Mouse (Mus musculus) hindbrain, embryonic 11.5 days (tissue): ENCODE data around the gene Aebp1. TPM values are rescaled to one million over a fixed set of nuclear protein-coding genes. Genes with fewer than 3 reads are reported as not detected.

ENCODE experiments used
- ATAC-seq: fragments of 200-750 bp; cut with Nextera tagmentation; 2 replicates; pipeline ENCODE4 v1.8.0; 2017; ENCODE audit warnings: mild to moderate bottlenecking, moderate TSS enrichment, moderate library complexity; ENCODE audit not compliant: low FRiP score
- DNase-seq: peaks from one replicate; pipeline ENCODE4 v3.0.0-alpha.2; 2015; ENCODE audit warnings: low spot score
- H3K27ac ChIP-seq: fragments of 300-500 bp; sonication (generic); 2 replicates; pipeline ENCODE4 v1.5.1; 2014; ENCODE audit warnings: mild to moderate bottlenecking, low read depth, low read length
- H3K27me3 ChIP-seq: fragments of 300-500 bp; sonication (generic); 2 replicates; pipeline ENCODE4 v1.6.1; 2014; ENCODE audit warnings: mild to moderate bottlenecking, low read length, moderate library complexity, mixed read lengths; ENCODE audit not compliant: control insufficient read depth, insufficient read depth
- H3K36me3 ChIP-seq: fragments of 300-500 bp; sonication (generic); 2 replicates; pipeline ENCODE4 v1.6.1; 2014; ENCODE audit warnings: mild to moderate bottlenecking, low read length, moderate library complexity, mixed read lengths; ENCODE audit not compliant: control insufficient read depth, insufficient read depth
- H3K4me1 ChIP-seq: fragments of 300-500 bp; sonication (generic); replicated peaks from 2 replicates; pipeline ENCODE4 v1.6.1; 2014; ENCODE audit warnings: low read length, mixed read lengths; ENCODE audit not compliant: control insufficient read depth, insufficient read depth
- H3K4me2 ChIP-seq: fragments of 300-500 bp; sonication (generic); replicated peaks from 2 replicates; pipeline ENCODE4 v1.6.1; 2014; ENCODE audit warnings: mild to moderate bottlenecking, low read depth, low read length
- H3K4me3 ChIP-seq: fragments of 300-500 bp; sonication (generic); 2 replicates; pipeline ENCODE4 v1.5.1; 2014; ENCODE audit warnings: low read depth, low read length
- H3K9ac ChIP-seq: fragments of 300-500 bp; sonication (generic); 2 replicates; pipeline ENCODE4 v1.6.1; 2014; ENCODE audit warnings: low read depth, low read length
- H3K9me3 ChIP-seq: fragments of 300-500 bp; sonication (generic); 2 replicates; pipeline ENCODE4 v1.6.1; 2016; ENCODE audit warnings: low read length; ENCODE audit not compliant: control insufficient read depth
- WGBS: fragments of 180-500 bp; shearing (Covaris S2); extraction: QIAGEN DNeasy Blood & Tissue Kit; methylation state at CpG from one replicate; pipeline ENCODE4 v1.1.7; 2014; 5-methylcytosine and 5-hydroxymethylcytosine counted together
- polyA plus RNA-seq: library from polyadenylated mRNA; unstranded; fragments of >200 nt; fragmentation: Nextera tagmentation; extraction: Ambion mirVana; gene quantifications from 2 replicates; pipeline ENCODE4 v1.2.1, GENCODE M21; 2014

Gene Aebp1
- polyA plus RNA-seq, 1 experiment from 2014 or later: 19.0 TPM

DNA sequence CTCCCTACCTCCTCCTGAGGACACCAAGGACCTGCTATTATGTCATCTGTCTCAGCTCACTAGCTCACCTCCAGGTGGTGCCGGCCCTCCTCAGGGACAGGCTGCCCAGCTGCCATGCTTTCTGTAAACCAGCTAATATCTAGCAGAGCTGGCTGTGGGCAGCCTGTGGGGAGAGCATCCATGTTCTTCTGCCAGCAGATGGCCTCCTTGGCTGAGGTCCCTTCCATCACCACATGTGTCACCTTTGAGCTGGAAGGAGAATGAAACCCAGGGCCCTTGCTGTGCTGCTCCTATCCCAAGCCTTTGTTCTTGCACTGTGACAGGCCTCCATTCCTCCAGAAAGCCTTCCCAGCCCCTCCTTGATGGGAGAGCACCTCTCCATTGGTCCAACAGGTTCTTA is 25.6 kb upstream of the Aebp1 start:
- Histone ChIP-seq H3K9ac (no peak overlapping the region), H3K4me3 (no peak overlapping the region), H3K36me3 (no peaks in the 10 kb centered on the region), H3K27me3 (no peaks in the 10 kb centered on the region), H3K4me1 (no peaks in the 10 kb centered on the region), H3K27ac (no peak overlapping the region), H3K4me2 (no peak overlapping the region), H3K9me3 (no peaks in the 10 kb centered on the region)
- WGBS: 65% methylated on average over 1 of the region's 1 CpGs
- ATAC-seq (no peak), DNase-seq (no peak)

DNA sequence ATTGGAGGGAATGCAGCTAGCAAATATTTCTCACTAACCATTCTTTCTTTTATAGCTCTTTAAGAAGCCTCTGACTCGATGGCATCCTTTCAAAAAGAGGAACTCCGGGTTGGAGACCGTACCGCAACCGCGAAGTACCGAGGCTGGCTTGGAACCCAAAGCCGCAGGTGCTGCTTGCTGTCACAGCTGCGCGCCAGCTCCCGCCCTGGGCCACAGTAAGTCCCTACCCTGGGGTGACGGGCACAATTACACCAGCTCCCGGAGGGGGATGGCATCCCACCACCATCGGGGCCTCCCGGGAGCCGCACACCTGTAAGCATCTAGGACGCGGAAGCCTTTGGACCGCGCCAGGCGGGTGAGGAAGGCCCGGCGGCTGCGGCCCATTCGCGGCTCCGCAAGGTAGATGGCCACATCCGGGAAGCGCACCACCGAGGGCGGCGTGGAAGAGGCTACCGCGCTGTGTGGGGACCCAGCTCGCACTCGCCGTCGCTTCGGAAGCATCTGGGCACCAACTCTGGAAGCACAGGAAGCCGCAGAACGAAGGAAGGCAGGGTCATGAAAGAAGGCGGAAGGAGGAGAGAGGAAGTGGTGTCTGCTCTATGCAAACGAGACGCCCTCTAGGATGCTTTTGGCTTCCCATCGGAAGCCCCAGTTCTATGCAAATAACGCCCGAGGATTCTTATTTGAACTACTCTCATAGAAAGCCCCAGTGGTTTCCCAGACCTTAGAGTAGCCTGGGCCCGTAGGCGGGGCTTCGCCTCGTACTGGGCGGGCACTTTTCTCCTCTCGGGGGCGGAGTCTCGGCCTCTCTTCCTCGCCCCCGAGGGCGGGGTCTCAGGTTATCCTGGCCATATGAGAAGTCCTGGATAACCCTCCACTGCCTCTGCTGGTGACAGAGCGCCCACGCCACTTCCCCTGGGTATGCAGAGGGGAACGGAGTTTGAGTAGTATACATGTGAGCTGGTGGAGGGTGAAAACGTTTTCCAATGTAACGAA is 24.2 kb upstream of the Aebp1 start, which contains the start of gene Polm:
Polm (minus strand) TSS at position 766 of the 996 bp plus-strand sequence.
- WGBS: under 1% methylated on average over 62 of the region's 63 CpGs
- no peaks in the 10 kb centered on the region for H3K4me1 ChIP-seq
- peak within 1 kb of the TSS; percentile 74 for H3K4me2 ChIP-seq
- H3K27me3 ChIP-seq: no peaks in the 10 kb centered on the region
- H3K9ac ChIP-seq: peak within 1 kb of the TSS; percentile 69
- peak; percentile 95 for ATAC-seq
- peak within 1 kb of the TSS; percentile 52; the same call in 1 of the 2 replicates for H3K27ac ChIP-seq
- no peaks in the 10 kb centered on the region for H3K9me3 ChIP-seq
- peak; percentile 96 for DNase-seq
- H3K4me3 ChIP-seq: peak within 1 kb of the TSS; percentile 78
- no peaks in the 10 kb centered on the region for H3K36me3 ChIP-seq

DNA sequence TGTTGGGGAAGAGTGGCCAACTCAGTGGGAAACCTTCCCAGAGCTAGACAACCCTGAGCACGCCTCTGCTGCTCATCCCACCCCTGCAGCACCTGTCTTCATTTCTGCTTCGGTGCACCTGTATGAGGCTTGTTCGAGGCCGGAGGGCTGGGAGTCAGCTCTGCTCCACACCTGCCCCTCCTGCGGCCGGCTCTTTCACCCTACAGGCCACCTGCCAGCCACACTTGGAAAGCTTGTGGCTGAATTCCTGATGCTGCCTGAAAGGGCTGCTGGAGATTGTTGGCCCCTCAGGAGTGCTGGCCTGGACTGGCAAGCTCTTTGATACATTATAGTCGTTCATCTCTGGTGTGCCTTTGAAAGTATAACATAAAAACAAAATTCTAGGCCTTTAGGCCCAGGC is 21.4 kb upstream of the Aebp1 start:
- Histone ChIP-seq H3K4me2 (no peak overlapping the region), H3K9ac (no peak overlapping the region), H3K9me3 (no peaks in the 10 kb centered on the region), H3K36me3 (no peaks in the 10 kb centered on the region), H3K4me1 (no peaks in the 10 kb centered on the region), H3K4me3 (no peak overlapping the region), H3K27me3 (no peaks in the 10 kb centered on the region), H3K27ac (no peak overlapping the region)
- WGBS: 81% methylated on average over 7 of the region's 7 CpGs
- DNase-seq (no peak), ATAC-seq (no peak)

DNA sequence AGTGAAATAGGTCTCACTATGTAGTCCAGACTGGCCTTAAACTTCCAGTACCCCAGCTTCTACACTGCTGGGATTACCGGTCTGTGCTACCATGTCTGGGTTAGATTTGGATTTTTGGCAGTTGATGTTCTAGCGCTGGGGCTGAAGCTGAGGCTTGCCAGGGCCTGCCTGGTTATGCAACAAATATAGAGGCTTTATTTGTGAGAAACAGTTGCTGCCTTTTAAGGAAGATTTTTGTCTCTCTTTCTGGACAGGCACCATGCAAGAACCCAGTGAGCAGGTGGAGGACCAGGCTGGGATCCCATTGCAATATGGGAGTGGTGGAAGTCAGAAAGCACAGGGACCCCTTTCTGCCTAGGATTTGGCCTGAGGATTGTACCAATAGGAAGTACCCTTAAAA is 20.0 kb upstream of the Aebp1 start:
- no peaks in the 10 kb centered on the region for H3K27me3 ChIP-seq
- no peaks in the 10 kb centered on the region for H3K4me1 ChIP-seq
- no peak for ATAC-seq
- H3K9me3 ChIP-seq: no peaks in the 10 kb centered on the region
- H3K9ac ChIP-seq: no peak overlapping the region
- H3K4me3 ChIP-seq: no peak overlapping the region
- WGBS: 92% methylated on average over 2 of the region's 2 CpGs
- no peak for DNase-seq
- no peak overlapping the region for H3K27ac ChIP-seq
- no peak overlapping the region for H3K4me2 ChIP-seq
- H3K36me3 ChIP-seq: no peaks in the 10 kb centered on the region

DNA sequence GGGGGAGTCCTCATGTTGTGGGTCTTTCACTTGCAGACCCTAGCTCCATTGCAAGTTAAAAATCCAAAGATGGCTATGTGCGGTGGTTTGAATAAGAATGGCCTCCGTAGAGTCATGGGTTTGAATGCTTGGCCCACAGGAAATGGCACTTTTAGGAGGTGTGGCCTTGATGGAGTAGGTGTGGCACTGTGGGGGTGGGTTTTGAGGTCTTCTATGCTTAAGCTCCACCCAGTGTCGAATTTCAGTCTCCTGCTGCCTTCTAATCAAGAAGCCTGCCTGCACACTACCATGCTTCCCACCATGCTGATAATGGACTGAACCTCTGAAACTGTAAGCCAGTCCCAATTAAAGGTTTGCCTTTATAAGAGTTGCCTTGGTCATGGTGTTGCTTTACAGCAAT is 18.6 kb upstream of the Aebp1 start:
- Histone ChIP-seq H3K9me3 (no peaks in the 10 kb centered on the region), H3K36me3 (no peaks in the 10 kb centered on the region), H3K4me3 (no peak overlapping the region), H3K4me1 (no peaks in the 10 kb centered on the region), H3K9ac (no peak overlapping the region), H3K27ac (no peak overlapping the region), H3K4me2 (no peak overlapping the region), H3K27me3 (no peaks in the 10 kb centered on the region)
- 84% methylated on average over 3 of the region's 3 CpGs for WGBS
- ATAC-seq: no peak
- DNase-seq: no peak

DNA sequence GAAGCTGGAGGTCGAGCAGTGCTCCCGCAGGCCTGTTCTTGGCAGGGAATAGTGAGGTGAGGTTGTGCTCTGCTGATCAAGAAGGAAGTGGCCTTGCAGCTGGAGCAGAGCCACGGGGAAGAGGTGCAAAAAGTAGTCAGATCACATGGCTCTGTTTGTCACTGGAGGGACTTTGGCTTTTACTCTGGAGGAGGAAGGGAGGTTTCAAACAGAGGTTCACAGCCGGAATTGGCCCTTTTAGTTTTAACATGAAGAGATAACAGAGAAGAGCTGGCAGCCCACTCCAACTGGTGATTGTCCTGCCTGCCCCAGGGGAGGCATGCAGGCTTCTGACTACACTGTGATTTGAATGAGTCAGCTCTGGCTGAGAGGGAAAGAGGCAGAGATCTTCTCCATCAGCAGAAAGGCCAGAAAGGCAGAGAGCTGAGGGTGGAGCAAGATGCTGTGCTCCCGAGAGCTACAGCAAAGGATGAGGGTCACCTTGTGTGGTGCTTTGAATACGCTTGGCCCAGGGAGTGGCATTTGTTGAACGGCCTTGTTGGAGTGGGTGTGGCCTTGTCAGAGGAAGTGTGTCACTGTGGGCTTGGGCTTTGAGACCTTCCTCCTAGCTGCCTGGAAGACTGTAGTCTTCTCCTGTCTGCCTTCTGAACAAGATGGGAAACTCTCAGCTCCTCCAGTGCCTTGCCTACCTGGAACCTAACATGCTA is 15.0 kb upstream of the Aebp1 start:
- no peaks in the 10 kb centered on the region for H3K27me3 ChIP-seq
- H3K36me3 ChIP-seq: no peaks in the 10 kb centered on the region
- H3K4me2 ChIP-seq: no peak overlapping the region
- 72% methylated on average over 7 of the region's 7 CpGs for WGBS
- ATAC-seq (no peak), DNase-seq (no peak)
- no peaks in the 10 kb centered on the region for H3K9me3 ChIP-seq
- no peaks in the 10 kb centered on the region for H3K4me1 ChIP-seq
- no peak overlapping the region for H3K27ac ChIP-seq
- no peak overlapping the region for H3K9ac ChIP-seq
- no peak overlapping the region for H3K4me3 ChIP-seq

DNA sequence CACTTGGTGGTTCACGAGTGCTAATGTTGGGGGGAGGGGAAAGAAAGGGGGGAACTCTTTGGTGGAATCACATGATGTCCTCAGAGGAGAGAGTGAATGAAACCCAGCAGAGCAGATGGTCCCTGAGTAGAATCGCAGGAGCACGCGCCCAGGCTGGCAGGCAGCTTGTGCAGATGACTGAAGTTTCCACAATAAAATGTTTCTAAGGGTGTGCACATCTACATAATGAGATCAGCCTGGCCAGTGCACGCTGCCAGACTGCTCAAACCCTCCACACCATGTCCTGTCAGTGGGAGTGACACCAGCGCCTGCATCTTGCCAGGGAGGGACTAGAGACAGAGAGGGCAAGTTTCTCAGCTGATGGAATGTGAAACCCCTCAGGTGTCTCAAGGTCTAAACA is 13.0 kb upstream of the Aebp1 start:
- H3K4me1 ChIP-seq: no peaks in the 10 kb centered on the region
- H3K27ac ChIP-seq: no peak overlapping the region
- H3K9me3 ChIP-seq: no peaks in the 10 kb centered on the region
- DNase-seq (no peak), ATAC-seq (no peak)
- WGBS: 59% methylated on average over 6 of the region's 6 CpGs
- no peak overlapping the region for H3K4me2 ChIP-seq
- H3K36me3 ChIP-seq: no peaks in the 10 kb centered on the region
- H3K27me3 ChIP-seq: no peaks in the 10 kb centered on the region
- H3K4me3 ChIP-seq: no peak overlapping the region
- H3K9ac ChIP-seq: no peak overlapping the region

DNA sequence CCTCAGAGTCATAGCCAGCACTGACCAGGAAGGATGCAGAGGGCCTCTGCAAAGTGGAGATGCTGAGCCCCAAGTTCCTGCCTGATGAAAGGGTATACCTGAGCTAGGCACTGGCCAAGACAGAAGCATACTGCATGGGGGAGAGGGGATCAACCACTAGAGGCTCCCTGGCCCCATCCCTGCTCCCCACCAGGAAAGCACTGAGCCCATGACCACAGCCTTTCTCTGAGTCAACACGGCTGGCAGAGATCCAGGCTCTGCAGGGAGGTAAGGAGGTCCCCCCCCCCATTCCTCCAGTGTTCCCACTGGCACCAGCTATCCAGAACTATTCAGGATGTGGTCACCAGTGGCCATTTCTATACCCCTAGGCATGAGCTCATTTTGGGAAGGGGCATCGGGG is 12.4 kb upstream of the Aebp1 start:
- Histone ChIP-seq H3K27me3 (no peaks in the 10 kb centered on the region), H3K27ac (no peak overlapping the region), H3K4me3 (no peak overlapping the region), H3K9me3 (no peaks in the 10 kb centered on the region), H3K4me1 (no peaks in the 10 kb centered on the region), H3K36me3 (no peaks in the 10 kb centered on the region), H3K4me2 (no peak overlapping the region), H3K9ac (no peak overlapping the region)
- ATAC-seq: no peak
- DNase-seq: no peak
- 82% methylated on average over 2 of the region's 2 CpGs for WGBS
